Mouse (Mus musculus): ENCODE data around the gene Inpp5k.
"Not testable (repeated sequence)": the region's sequence is repeated elsewhere in the genome, so short reads cannot be mapped to it uniquely, and the experiment has no call there.

Inpp5k gene

DNA sequence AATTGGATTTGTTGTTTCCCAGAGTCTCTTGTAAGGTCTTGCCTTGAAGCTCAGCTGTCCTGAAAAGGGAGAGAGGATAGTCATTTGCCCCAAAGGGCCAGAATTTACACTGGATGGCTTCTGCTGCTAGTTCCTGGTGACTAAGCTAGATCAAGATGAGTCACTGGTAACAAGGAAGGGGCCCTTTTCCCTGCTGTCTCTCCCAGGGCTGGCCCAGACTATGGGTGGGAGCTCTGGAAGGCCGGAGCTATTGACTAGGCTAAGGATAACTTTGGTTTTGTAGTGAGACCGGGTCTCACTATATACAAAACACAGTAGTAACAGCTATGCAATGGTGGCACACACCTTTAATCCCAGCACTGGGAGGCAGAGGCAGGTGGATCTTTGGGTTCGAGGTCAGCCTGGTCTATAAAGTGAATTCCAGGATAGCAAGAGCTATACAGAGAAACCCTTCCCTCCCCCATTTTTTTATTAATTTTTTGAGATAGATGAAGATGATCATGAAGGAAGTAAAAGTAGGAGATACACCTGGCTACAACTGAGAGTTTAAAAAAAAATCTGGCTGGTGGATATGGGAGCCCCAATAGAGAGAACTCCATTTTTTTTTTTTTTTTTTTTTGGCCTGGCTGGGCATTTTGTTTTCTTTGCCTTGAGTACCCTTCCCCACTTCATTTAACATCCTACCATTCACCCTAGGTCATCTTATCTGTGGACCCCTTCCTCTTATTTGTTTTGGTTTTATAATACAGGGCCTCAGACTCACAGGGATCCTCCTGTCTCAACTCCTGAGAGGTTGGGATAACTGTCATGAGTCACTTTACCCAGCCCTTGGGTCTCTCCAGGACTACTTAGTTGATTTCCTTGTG lies 47.3 kb downstream of the Inpp5k start:
- peak; percentile 32 for DNase-seq (ENCODE audit: low read depth, low spot score)

DNA sequence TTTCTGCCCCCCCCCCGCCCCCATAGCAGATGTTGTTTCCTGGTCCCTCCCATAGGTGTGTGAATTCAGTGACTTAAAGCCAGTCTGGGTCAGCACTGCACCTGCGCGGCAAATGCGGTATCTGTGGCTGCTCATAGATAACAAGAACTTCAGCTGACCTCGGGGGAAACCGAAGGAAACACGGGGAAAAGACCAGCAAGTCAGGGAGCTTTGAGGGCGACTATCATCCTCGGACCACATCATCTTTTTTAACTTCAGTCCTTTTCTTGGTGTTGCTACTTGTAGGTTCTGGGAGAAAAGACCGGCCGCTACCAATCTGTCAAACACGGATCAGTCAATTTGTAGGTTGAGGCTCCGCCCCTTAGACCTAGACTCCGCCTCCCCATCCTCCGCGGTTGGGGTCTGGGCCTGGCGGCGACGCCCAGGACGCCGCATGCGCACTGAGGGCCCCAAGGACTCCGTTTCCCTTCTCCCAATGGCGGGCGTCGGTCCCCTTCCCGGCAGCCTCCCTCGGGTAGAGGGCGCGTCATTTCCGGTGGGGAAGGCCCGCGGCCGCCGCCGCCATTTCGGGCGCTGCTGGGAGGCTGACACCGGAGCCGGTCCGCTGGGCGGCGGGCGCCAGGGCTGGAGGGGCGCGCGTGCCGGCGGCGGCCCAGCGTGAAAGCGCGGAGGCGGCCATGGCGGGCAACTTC lies 48.1 kb downstream of the Inpp5k start, which contains the start of gene Crk:
Gene Crk (plus strand): TSS at position 513 of the 692 bp plus-strand sequence.
- DNase-seq (ENCODE audit: low read depth, low spot score) = peak; percentile 99

DNA sequence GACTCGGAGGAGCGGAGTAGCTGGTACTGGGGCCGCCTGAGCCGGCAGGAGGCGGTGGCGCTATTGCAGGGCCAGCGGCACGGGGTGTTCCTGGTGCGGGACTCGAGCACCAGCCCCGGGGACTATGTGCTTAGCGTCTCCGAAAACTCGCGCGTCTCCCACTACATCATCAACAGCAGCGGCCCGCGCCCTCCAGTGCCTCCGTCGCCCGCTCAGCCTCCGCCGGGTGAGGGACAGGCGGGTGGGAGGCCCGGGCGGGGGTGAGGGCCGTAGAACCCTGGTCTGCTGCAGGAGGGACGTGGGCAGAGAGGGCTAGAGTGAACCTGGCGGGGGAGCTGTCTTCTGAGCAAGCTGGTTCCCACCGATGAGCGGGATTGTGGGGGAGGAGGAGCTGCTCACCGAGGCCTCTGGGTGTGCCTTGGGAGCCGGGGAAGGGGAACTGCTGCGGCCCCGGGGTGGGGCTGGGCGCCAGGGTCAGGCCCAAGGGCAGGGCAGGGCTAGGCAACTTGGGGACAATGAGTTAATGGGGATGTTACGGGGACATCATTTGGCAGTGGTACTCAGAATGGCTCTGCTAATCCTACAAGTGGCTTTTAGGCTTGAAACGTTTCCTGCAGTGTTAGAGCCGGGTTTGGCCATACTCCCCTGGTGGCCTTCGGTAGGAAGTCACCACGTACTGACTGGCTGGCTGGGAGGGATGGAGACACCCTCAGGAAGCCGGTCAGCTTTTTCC lies 48.8 kb downstream of the Inpp5k start:
- DNase-seq (ENCODE audit: low read depth, low spot score) = peak; percentile 74

DNA sequence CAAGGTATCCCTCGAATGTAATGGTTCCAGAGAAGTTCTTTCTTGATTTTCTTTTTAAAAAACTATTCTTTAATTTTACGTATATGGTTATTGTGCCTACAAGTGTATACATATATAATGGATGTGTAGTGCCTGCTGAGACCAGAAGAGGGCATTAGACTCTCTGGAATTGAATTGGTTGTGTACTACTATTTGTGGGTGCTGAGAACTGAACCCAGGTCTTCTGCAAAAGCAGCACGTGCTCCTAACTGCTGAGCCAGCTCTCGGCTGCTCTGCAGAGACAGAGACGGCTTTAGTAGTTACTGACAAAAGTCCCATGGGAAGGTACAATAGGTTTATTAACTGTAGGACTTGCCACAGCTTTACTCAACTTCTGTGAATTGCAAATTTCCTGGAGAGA lies 53.7 kb downstream of the Inpp5k start:
- DNase-seq (ENCODE audit: low read depth, low spot score) = peak; percentile 22

DNA sequence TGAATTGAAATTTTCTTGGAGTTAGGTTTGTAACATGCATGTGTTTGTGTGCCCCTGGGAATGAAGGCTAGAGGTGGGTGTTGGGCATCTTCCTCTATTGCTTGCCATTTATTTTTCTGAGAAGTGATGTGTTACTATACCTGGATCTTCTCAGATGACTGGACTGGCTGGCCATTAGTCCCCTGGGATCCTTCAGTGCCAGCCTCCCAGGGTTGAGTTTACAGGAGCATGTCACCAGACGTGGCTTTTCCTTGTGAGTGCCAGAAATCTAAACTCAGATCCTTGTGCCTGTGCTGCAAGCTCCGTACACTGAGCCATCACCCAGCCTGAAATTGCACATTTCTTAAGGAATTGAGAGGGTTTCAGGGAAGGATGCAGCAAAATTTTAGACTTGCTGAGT lies 54.2 kb downstream of the Inpp5k start:
- no peak for DNase-seq (ENCODE audit: low read depth, low spot score)

DNA sequence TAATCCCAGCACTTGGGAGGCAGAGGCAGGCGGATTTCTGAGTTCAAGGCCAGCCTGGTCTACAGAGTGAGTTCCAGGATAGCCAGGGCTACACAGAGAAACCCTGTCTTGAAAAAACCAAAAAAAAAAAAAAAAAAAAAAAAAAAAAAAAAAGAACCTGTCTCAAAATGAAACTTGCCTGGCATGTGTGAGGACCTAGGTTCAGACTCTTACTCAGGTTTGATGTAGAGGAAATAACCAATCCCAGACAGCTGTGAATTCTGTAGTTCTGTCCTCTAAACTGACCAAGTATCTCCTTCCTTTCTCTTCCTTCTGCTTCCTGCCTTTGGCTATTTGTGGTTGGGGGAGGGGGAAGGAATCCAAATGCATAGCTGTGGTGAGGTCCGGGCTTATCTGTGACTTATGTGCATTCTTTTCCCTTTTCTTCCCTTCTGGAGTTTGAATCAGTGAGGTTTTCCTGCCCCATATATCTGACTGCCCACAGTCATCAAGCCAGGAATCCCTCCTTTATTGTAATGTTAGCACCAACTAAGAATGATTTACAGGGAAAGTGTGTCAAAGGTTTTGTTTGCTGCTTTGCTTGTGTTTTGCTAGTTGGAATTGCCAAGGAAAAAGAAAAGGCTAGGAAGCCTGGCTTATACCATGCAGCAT lies 56.7 kb downstream of the Inpp5k start:
- peak; percentile 20 for DNase-seq (ENCODE audit: low read depth, low spot score)

DNA sequence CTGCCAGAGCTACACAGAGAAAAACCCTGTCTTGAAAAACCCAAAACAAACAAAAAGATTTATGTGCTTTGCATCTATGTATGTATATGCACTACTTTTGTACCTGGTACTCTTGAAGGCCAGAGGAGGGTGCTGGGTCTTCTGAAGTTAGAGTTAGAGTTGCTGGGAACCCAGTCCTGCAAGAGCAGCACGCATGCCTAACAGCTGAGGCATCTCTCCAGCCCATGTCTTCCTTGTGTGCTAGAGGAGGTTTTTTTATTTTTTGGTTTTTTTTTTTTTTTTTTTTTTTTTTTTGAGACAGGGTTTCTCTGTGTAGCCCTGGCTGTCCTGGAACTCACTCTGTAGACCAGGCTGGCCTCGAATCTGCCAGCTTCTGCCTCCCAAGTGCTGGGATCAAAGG lies 57.3 kb downstream of the Inpp5k start:
- no peak for DNase-seq (ENCODE audit: low read depth, low spot score)

DNA sequence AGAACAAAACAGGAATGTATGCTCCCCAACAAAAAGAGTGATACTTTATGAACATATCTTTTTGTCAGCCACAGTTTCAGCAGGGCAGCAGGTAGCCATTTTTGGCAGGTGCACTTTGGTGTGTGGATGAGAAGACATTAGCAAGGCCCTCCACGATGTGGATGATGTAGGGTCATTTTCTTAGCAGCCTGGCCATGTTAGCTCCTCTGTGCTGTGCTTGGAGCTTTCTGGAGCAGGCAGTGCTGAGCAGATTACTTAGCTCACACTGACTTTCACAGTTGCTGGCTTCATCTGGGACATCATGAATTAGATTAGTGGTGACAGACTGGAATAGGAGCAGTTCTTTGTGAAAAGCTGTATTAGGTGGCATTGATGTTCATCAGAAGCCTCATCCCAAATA lies 59.2 kb downstream of the Inpp5k start:
- no peak for DNase-seq (ENCODE audit: low read depth, low spot score)

DNA sequence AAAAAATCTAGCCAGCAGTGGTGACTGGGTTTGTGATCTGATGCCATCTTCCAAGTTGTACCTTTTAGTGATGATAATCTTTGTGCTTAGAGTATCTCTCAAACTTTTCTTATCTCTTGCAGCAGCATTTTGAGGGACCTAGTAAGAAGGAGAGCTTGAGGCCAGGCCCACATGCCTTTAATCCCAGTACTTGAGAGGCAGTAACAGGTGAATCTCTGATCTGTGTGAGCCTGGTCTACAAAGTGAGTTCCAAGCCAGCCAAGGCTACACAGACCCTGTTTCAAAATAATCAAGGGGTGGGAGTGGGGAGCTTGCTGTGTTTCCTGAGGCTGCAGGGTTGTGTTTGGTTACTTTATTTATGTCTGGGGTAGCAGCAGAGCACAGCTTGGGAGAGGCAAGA lies 60.3 kb downstream of the Inpp5k start:
- no peak for DNase-seq (ENCODE audit: low read depth, low spot score)

DNA sequence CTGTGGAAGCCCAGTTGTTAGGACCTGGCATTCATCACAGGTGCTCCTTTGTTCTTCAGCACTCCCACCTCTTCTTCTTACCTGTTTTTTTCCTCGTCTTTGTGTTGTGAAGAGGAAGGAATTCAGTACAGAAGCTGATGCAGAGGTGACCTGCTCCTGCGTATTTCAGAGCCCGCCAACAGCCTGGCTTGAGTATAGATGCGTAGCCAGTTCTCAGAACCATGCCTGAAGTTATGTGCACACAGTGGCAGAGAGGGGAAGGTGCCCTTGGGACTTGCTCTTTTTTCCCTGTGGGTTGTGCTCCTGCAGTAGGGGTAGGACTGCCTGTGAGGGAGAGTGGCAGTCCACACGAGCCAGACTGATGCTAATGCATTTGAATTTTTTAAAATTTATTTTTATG lies 62.8 kb downstream of the Inpp5k start:
- no peak for DNase-seq (ENCODE audit: low read depth, low spot score)

DNA sequence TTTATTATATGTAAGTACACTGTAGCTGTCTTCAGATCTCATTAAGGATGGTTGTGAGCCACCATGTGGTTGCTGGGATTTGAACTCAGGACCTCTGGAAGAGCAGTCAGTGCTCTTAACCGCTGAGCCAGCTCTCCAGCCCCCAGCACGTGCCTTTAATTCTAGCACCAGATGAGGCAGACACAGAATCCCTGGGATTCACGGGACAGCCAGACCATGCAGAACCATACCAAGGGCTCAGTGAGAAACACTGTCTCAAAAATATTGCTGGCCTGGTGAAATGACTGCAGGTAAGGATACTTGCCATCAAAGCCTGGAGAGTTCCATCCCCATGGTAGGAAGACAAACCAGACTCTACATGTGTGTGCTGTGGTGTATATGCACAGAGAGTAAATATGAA lies 66.7 kb downstream of the Inpp5k start:
- not testable (repeated sequence) for DNase-seq (ENCODE audit: low read depth, low spot score)

All from A20 (cell line).